Mouse (Mus musculus) v-Abl transformed pro-B cells (cell line): ENCODE results near the gene Pkmyt1.
"Not testable (repeated sequence)": the region's sequence is repeated elsewhere in the genome, so short reads cannot be mapped to it uniquely, and the experiment has no call there.

ENCODE experiments used
- in situ Hi-C, 2 experiments: fragments of 400-800 bp; cut with MboI; formaldehyde crosslinking; loops; one replicate each; pipeline ENCODE4 v1.15.1; 2025; ENCODE audit not compliant: unreplicated experiment in 2 of 2

The Pkmyt1 gene

GRCm38 (mm10) chr17:23745301-23746251 lies 19.4 kb downstream of the Pkmyt1 start, which contains the start of gene Kremen2:
Gene Kremen2 (minus strand): TSS chr17:23745833.
- in situ Hi-C loops, result loop anchor here in 1 of 2 experiments (10.0 kb wide), 1 partner anchor 219 kb away; no protein-coding TSS in a partner anchor

- in situ Hi-C loops, result loop anchor here in 1 of 2 experiments (10.0 kb wide), 1 partner anchor 218 kb away; no protein-coding TSS in a partner anchor
These were observed 20.2 kb downstream of the Pkmyt1 start for GRCm38 (mm10) chr17:23746311-23746710.

GRCm38 (mm10) chr17:23746767-23747166 lies 20.6 kb downstream of the Pkmyt1 start:
- in situ Hi-C loops, result loop anchor here in 1 of 2 experiments (10.0 kb wide), 1 partner anchor 218 kb away; no protein-coding TSS in a partner anchor

GRCm38 (mm10) chr17:23747471-23747870 lies 21.3 kb downstream of the Pkmyt1 start:
- in situ Hi-C loops, result loop anchor here in 1 of 2 experiments (10.0 kb wide), 1 partner anchor 217 kb away; no protein-coding TSS in a partner anchor

GRCm38 (mm10) chr17:23748026-23748425 lies 21.9 kb downstream of the Pkmyt1 start:
- in situ Hi-C loops, result loop anchor here in 1 of 2 experiments (10.0 kb wide), 1 partner anchor 217 kb away; no protein-coding TSS in a partner anchor

- in situ Hi-C loops, result loop anchor here in 1 of 2 experiments (10.0 kb wide), 1 partner anchor 216 kb away; no protein-coding TSS in a partner anchor
These were observed 22.7 kb downstream of the Pkmyt1 start for GRCm38 (mm10) chr17:23748631-23749391.

GRCm38 (mm10) chr17:23749400-23750191 lies 23.5 kb downstream of the Pkmyt1 start:
- in situ Hi-C loops, result loop anchor here in 1 of 2 experiments (10.0 kb wide), 1 partner anchor 215 kb away; no protein-coding TSS in a partner anchor

GRCm38 (mm10) chr17:23755689-23756088 lies 29.6 kb downstream of the Pkmyt1 start:
- in situ Hi-C loops, result no loop called here

- in situ Hi-C loops, result no loop called here
These were observed 31.4 kb downstream of the Pkmyt1 start for GRCm38 (mm10) chr17:23757581-23757980.

- in situ Hi-C loops, result no loop called here
These were observed 32.7 kb downstream of the Pkmyt1 start for GRCm38 (mm10) chr17:23758801-23759200.

GRCm38 (mm10) chr17:23760231-23760630 lies 34.1 kb downstream of the Pkmyt1 start:
- in situ Hi-C loops, result no loop called here

- in situ Hi-C loops, result no loop called here
These were observed 35.0 kb downstream of the Pkmyt1 start for GRCm38 (mm10) chr17:23761155-23761554.

GRCm38 (mm10) chr17:23762976-23763375 lies 36.8 kb downstream of the Pkmyt1 start:
- in situ Hi-C loops, result no loop called here

- in situ Hi-C loops, result no loop called here
These were observed 44.4 kb downstream of the Pkmyt1 start for GRCm38 (mm10) chr17:23770493-23770892.

GRCm38 (mm10) chr17:23770896-23771283 lies 44.8 kb downstream of the Pkmyt1 start:
- in situ Hi-C loops, result no loop called here

- in situ Hi-C loops, result no loop called here
These were observed 45.4 kb downstream of the Pkmyt1 start, which contains the start of gene Flywch1 for GRCm38 (mm10) chr17:23771284-23772218. Gene Flywch1 (minus strand): TSS chr17:23771602.

- in situ Hi-C loops, result not testable (repeated sequence)
These were observed 46.1 kb downstream of the Pkmyt1 start for GRCm38 (mm10) chr17:23772219-23772556.

- in situ Hi-C loops, result no loop called here
These were observed 47.5 kb downstream of the Pkmyt1 start for GRCm38 (mm10) chr17:23773676-23774075.

- in situ Hi-C loops, result no loop called here
These were observed 48.0 kb downstream of the Pkmyt1 start for GRCm38 (mm10) chr17:23774090-23774489.
